Mouse (Mus musculus): ENCODE data around the gene Epha2. TPM values are rescaled to one million over a fixed set of nuclear protein-coding genes. Genes with fewer than 3 reads are reported as not detected.
A peak's percentile ranks its signal among the peaks of the same experiment; 100 is the strongest.

The Epha2 gene
- total RNA-seq, 1 experiment: 256 TPM

DNA sequence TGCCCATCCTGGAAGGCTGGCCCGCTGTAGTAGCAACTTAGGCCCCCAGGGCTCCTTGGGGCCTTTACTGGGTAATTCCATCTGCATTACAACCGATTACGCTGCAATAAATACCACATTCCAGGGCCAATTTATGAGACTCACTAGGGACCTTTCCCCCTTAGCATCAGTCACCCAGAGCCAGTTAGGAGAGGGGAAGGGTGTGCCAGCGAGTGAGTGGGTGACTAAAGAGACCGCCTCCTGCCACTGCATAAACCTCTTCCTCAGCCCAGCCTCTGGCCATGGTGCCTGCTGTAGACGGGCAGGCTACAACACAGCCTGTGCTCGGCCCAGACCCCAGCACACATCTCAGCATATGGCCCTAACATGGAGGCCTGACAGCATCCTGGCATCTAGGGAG lies 3.1 kb upstream of the Epha2 start:
- H3K9ac ChIP-seq (ENCODE audit: insufficient read depth, low read depth, low read length, poor library complexity, severe bottlenecking): peak overlapping the region; percentile 72; the same call in 1 of the 2 replicates
- in situ Hi-C loops (cut with MboI; ENCODE audit: low sequenced_read_pairs in 2 of 2, unreplicated experiment in 2 of 2): no loop called here
- H3K4me3 ChIP-seq (ENCODE audit: insufficient read depth in 1 of 2, low read depth in 1 of 2, low read length in 2 of 2, poor library complexity in 1 of 2, severe bottlenecking in 1 of 2): 0 out of 4 replicates have a peak overlapping the region, but pooled peaks of 1 of the 2 experiments have one; percentile 4
- peaks cover under 1% of the 10 kb centered on the region; the same call in 1 of the 2 replicates for H3K36me3 ChIP-seq (ENCODE audit: control insufficient read depth, insufficient read depth, low read length, poor library complexity, severe bottlenecking)
- DNase-seq (ENCODE audit: low read depth, low spot score): no peak
- TF ChIP-seq CHD2 (IDR thresholded peaks at IDR 0.05; ENCODE audit: low read depth, low read length) (no peak), ZNF384 (IDR thresholded peaks at IDR 0.05; ENCODE audit: low read depth, low read length) (no peak), ZC3H11A (IDR thresholded peaks at IDR 0.05; ENCODE audit: borderline replicate concordance, low read depth, low read length) (no peak), MAFK (IDR thresholded peaks at IDR 0.05; ENCODE audit: insufficient read depth, low read depth, low read length) (no peak), HCFC1 (IDR thresholded peaks at IDR 0.05; ENCODE audit: borderline replicate concordance, insufficient read depth, low read length) (no peak)
- no peaks in the 10 kb centered on the region; the same call in 1 of the 2 replicates for H3K9me3 ChIP-seq (ENCODE audit: control insufficient read depth, insufficient read depth, low read depth, low read length)
- no peak overlapping the region for H3K27ac ChIP-seq (ENCODE audit: insufficient read depth, low read depth, low read length, poor library complexity, severe bottlenecking)
- H3K4me1 ChIP-seq (ENCODE audit: control insufficient read depth in 2 of 2, insufficient read depth in 2 of 2, low read length in 2 of 2, poor library complexity in 1 of 2): peaks cover 13 to 34% of the 10 kb centered on the region in 2 experiments; a peak in 3 of 4 replicates

DNA sequence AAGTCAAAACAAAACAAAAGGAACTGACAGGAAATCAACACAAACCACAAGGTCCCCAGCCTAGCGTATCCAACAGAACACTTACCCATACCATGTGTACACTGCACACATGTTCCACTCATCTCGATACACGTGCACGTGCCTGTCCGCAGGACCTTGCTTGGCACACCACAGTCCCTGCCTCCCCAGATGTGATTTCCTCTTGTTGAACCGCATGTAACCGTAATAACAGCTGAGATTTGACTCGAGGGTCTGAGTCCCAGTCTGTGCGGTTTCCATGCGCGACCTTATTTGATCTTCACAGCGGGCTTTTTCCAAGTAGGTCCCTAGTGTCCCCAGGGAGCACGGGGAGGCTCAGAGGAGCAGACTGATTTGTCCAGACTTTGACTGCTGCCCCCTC lies 1.7 kb upstream of the Epha2 start:
- TF ChIP-seq ZC3H11A (IDR thresholded peaks at IDR 0.05; ENCODE audit: borderline replicate concordance, low read depth, low read length) (no peak), ZNF384 (IDR thresholded peaks at IDR 0.05; ENCODE audit: low read depth, low read length) (no peak), MAFK (IDR thresholded peaks at IDR 0.05; ENCODE audit: insufficient read depth, low read depth, low read length) (no peak), CHD2 (IDR thresholded peaks at IDR 0.05; ENCODE audit: low read depth, low read length) (no peak), HCFC1 (IDR thresholded peaks at IDR 0.05; ENCODE audit: borderline replicate concordance, insufficient read depth, low read length) (no peak)
- Histone ChIP-seq H3K9ac (ENCODE audit: insufficient read depth, low read depth, low read length, poor library complexity, severe bottlenecking) (no peak overlapping the region), H3K9me3 (ENCODE audit: control insufficient read depth, insufficient read depth, low read depth, low read length) (no peaks in the 10 kb centered on the region; the same call in 1 of the 2 replicates), H3K27ac (ENCODE audit: insufficient read depth, low read depth, low read length, poor library complexity, severe bottlenecking) (no peak overlapping the region), H3K36me3 (ENCODE audit: control insufficient read depth, insufficient read depth, low read length, poor library complexity, severe bottlenecking) (peaks cover 2% of the 10 kb centered on the region; the same call in 1 of the 2 replicates), H3K4me3 (ENCODE audit: insufficient read depth in 1 of 2, low read depth in 1 of 2, low read length in 2 of 2, poor library complexity in 1 of 2, severe bottlenecking in 1 of 2) (no peak overlapping the region), H3K4me1 (ENCODE audit: control insufficient read depth in 2 of 2, insufficient read depth in 2 of 2, low read length in 2 of 2, poor library complexity in 1 of 2) (peaks cover 13 to 24% of the 10 kb centered on the region in 2 experiments; a peak in 3 of 4 replicates)
- DNase-seq (ENCODE audit: low read depth, low spot score): no peak
- in situ Hi-C loops (cut with MboI; ENCODE audit: low sequenced_read_pairs in 2 of 2, unreplicated experiment in 2 of 2): no loop called here

DNA sequence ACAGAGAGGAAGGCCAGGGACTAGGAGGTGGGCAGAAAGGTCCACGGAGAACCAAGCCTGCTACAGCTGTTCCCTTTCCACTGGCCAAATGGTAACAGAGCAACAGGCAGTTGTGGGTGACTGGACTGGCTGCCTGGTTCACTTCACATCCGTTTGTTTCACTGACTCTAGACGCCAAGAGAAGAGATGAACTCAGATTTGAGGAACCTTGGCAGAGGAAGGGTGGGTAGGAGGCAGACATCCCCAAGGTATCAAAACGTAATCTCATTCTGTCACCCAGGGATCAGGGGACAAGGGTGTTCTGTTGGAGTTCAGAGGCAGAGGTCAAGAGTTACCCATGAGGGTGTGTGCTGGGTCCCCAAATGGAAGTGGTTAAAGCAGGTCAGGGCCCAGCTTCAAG lies 844 bp upstream of the Epha2 start:
- Histone ChIP-seq H3K36me3 (ENCODE audit: control insufficient read depth, insufficient read depth, low read length, poor library complexity, severe bottlenecking) (peaks cover 2% of the 10 kb centered on the region; the same call in 1 of the 2 replicates), H3K9ac (ENCODE audit: insufficient read depth, low read depth, low read length, poor library complexity, severe bottlenecking) (no peak overlapping the region), H3K4me1 (ENCODE audit: control insufficient read depth in 2 of 2, insufficient read depth in 2 of 2, low read length in 2 of 2, poor library complexity in 1 of 2) (peaks cover 12 to 22% of the 10 kb centered on the region in 2 experiments; a peak in 3 of 4 replicates), H3K27ac (ENCODE audit: insufficient read depth, low read depth, low read length, poor library complexity, severe bottlenecking) (no peak overlapping the region), H3K4me3 (ENCODE audit: insufficient read depth in 1 of 2, low read depth in 1 of 2, low read length in 2 of 2, poor library complexity in 1 of 2, severe bottlenecking in 1 of 2) (no peak overlapping the region), H3K9me3 (ENCODE audit: control insufficient read depth, insufficient read depth, low read depth, low read length) (no peaks in the 10 kb centered on the region; the same call in 1 of the 2 replicates)
- no peak for DNase-seq (ENCODE audit: low read depth, low spot score)
- in situ Hi-C loops (cut with MboI; ENCODE audit: low sequenced_read_pairs in 2 of 2, unreplicated experiment in 2 of 2): no loop called here
- TF ChIP-seq ZC3H11A (IDR thresholded peaks at IDR 0.05; ENCODE audit: borderline replicate concordance, low read depth, low read length): no peak
- TF ChIP-seq CHD2 (IDR thresholded peaks at IDR 0.05; ENCODE audit: low read depth, low read length): no peak
- no peak for TF ChIP-seq ZNF384 (IDR thresholded peaks at IDR 0.05; ENCODE audit: low read depth, low read length)
- TF ChIP-seq HCFC1 (IDR thresholded peaks at IDR 0.05; ENCODE audit: borderline replicate concordance, insufficient read depth, low read length): no peak
- TF ChIP-seq MAFK (IDR thresholded peaks at IDR 0.05; ENCODE audit: insufficient read depth, low read depth, low read length): no peak

DNA sequence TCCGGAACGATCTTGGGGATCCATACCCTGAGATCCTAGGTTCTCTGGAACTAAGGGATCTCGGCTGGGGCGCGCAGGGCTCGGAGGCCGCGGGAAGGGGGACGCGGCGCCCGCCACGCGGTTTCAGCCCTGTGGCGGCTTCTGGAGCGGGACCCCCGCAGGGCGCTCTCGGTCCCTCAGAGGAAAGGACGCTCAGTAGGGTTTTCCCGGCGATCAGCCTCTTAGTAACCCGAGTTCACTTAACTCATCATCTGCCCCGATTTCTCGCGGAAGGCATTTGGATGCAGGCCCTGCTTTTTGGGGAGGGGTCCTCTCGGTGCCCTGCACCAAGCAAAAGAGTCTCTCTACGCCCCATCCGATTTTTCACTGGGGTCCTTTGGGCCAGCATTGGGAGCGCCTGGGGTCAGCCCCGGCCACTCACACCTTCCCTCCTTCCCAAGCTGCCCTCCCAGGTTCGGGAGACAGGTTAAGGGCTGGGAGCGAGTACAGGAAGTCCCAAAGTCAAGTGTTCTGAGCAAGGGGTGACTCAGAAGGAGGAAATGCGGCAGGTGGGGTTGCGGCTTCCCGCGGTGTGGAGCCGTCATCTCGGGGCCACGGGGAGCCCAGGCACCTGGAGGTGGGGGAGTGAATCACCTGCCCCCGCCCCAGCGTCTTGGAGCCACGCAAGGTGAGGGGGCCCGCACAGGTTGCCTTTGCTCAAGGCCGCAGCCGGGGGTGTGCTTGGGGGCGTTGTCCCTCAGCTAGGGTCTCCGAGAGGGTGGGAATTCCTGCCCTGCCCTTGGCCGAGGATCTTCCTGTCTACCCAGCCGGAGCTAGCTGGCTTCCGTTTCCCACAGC lies 769 bp downstream of the Epha2 start:
- Histone ChIP-seq H3K4me3 (ENCODE audit: insufficient read depth in 1 of 2, low read depth in 1 of 2, low read length in 2 of 2, poor library complexity in 1 of 2, severe bottlenecking in 1 of 2) (peak overlapping the region; percentile 78 to 90), H3K9me3 (ENCODE audit: control insufficient read depth, insufficient read depth, low read depth, low read length) (no peaks in the 10 kb centered on the region; the same call in 1 of the 2 replicates), H3K4me1 (ENCODE audit: control insufficient read depth in 2 of 2, insufficient read depth in 2 of 2, low read length in 2 of 2, poor library complexity in 1 of 2) (peaks cover 12 to 29% of the 10 kb centered on the region in 2 experiments; a peak in 3 of 4 replicates), H3K27ac (ENCODE audit: insufficient read depth, low read depth, low read length, poor library complexity, severe bottlenecking) (peak overlapping the region; percentile 63), H3K36me3 (ENCODE audit: control insufficient read depth, insufficient read depth, low read length, poor library complexity, severe bottlenecking) (peaks cover 12% of the 10 kb centered on the region; the same call in 1 of the 2 replicates), H3K9ac (ENCODE audit: insufficient read depth, low read depth, low read length, poor library complexity, severe bottlenecking) (peak overlapping the region; percentile 84)
- TF ChIP-seq ZNF384 (IDR thresholded peaks at IDR 0.05; ENCODE audit: low read depth, low read length): no peak
- no peak for TF ChIP-seq CHD2 (IDR thresholded peaks at IDR 0.05; ENCODE audit: low read depth, low read length)
- no peak for TF ChIP-seq MAFK (IDR thresholded peaks at IDR 0.05; ENCODE audit: insufficient read depth, low read depth, low read length)
- TF ChIP-seq ZC3H11A (IDR thresholded peaks at IDR 0.05; ENCODE audit: borderline replicate concordance, low read depth, low read length): no peak
- no peak for TF ChIP-seq HCFC1 (IDR thresholded peaks at IDR 0.05; ENCODE audit: borderline replicate concordance, insufficient read depth, low read length)
- no peak for DNase-seq (ENCODE audit: low read depth, low spot score)
- in situ Hi-C loops (cut with MboI; ENCODE audit: low sequenced_read_pairs in 2 of 2, unreplicated experiment in 2 of 2): no loop called here
